ENCODE assay signal across 8 mouse cellular contexts in genomic region chr15:31568581-31568996, GRCm38 (mm10). TPM values are rescaled to one million over a fixed set of nuclear protein-coding genes. Genes with fewer than 3 reads are reported as not detected.
A peak's percentile ranks its signal among the peaks of the same experiment; 100 is the strongest.
DNase-seq lines count a peak whose midpoint lies in the region; ATAC-seq and TF ChIP-seq lines count a peak whose summit lies in the region.

No protein-coding gene starts in this region.

- H3K27me3 ChIP-seq in heart, embryonic 11.5 days (ENCODE audit: control insufficient read depth, insufficient read depth, low read length) = no peaks in the 10 kb centered on the region
- no peaks in the 10 kb centered on the region for H3K27me3 ChIP-seq in kidney, postnatal 0 days (ENCODE audit: insufficient read depth, low read length)

- H3K9ac ChIP-seq in heart, embryonic 11.5 days (ENCODE audit: low read depth, low read length) = no peak overlapping the region
- H3K9ac ChIP-seq in kidney, postnatal 0 days (ENCODE audit: low read depth, low read length) = no peak overlapping the region

- peak overlapping the region; percentile 16; the same call in 1 of the 2 replicates for H3K4me3 ChIP-seq in heart, embryonic 11.5 days (ENCODE audit: low read depth, low read length)
- no peak overlapping the region for H3K4me3 ChIP-seq in kidney, postnatal 0 days (replicated peaks; ENCODE audit: low read depth, low read length)

- no peaks in the 10 kb centered on the region for H3K9me3 ChIP-seq in heart, embryonic 11.5 days (replicated peaks; ENCODE audit: control insufficient read depth, low read length)
- H3K9me3 ChIP-seq in kidney, postnatal 0 days (replicated peaks; ENCODE audit: low read length) = no peaks in the 10 kb centered on the region

- ATAC-seq in heart, embryonic 11.5 days (replicated peaks; ENCODE audit: insufficient number of reproducible peaks, low FRiP score, low TSS enrichment) = peak; percentile 78
- ATAC-seq in kidney, postnatal 0 days (replicated peaks; ENCODE audit: low FRiP score, low read depth) = peak; percentile 88
- ATAC-seq in granulocyte monocyte progenitor cell, adult 5-6 weeks (replicated peaks; ENCODE audit: poor library complexity, severe bottlenecking) = no peak

- DNase-seq in ovary, adult 18-20 months (ENCODE audit: low spot score) = peak; percentile 41
- no peak for DNase-seq in ovary, postnatal 10 days (ENCODE audit: low spot score)
- DNase-seq in kidney, postnatal 0 days (ENCODE audit: low spot score) = peak; percentile 89
- DNase-seq in lung, postnatal 10 days = peak; percentile 90
- no peak for DNase-seq in frontal cortex, postnatal 14 days (ENCODE audit: low spot score in 2 of 2)
- no peak for DNase-seq in layer of hippocampus, postnatal 10 days (ENCODE audit: low spot score in 2 of 2)

- WGBS in heart, embryonic 11.5 days (ENCODE audit: insufficient replicate concordance) = 9% methylated on average over 12 of the region's 12 CpGs
- WGBS in kidney, postnatal 0 days = 11% methylated on average over 12 of the region's 12 CpGs

- TF ChIP-seq CTCF in kidney, postnatal 0 days (IDR thresholded peaks at IDR 0.05; ENCODE audit: low read depth) = no peak

- no peaks in the 10 kb centered on the region for H3K36me3 ChIP-seq in heart, embryonic 11.5 days (ENCODE audit: control insufficient read depth, insufficient read depth, low read length)
- no peaks in the 10 kb centered on the region for H3K36me3 ChIP-seq in kidney, postnatal 0 days (ENCODE audit: insufficient read depth, low read length)

- peaks cover 15% of the 10 kb centered on the region for H3K4me1 ChIP-seq in heart, embryonic 11.5 days (ENCODE audit: control insufficient read depth, insufficient read depth, low read length)
- H3K4me1 ChIP-seq in kidney, postnatal 0 days (replicated peaks; ENCODE audit: insufficient read depth, low read length) = peaks cover 13% of the 10 kb centered on the region

- H3K27ac ChIP-seq in heart, embryonic 11.5 days (ENCODE audit: low read depth, low read length) = peak overlapping the region; percentile 54; the same call in 1 of the 2 replicates
- H3K27ac ChIP-seq in kidney, postnatal 0 days = peak overlapping the region; percentile 65

- H3K4me2 ChIP-seq in heart, embryonic 11.5 days = peak overlapping the region; percentile 56
- H3K4me2 ChIP-seq in kidney, postnatal 0 days (ENCODE audit: low read length) = peak overlapping the region; percentile 40

RNA-seq across cellular contexts. Expression of gene Cmbl, which starts 3.4 kb away (rescaled TPM):
- 6.6 and 8.5 TPM in 2 replicates for polyA plus RNA-seq in heart, embryonic 11.5 days (2014; fragmentation: Nextera tagmentation; extraction: Ambion mirVana)
- 60.0 and 66.9 TPM in 2 replicates for polyA plus RNA-seq in kidney, postnatal 0 days (2015; fragmentation: Nextera tagmentation; extraction: Ambion mirVana)
- total RNA-seq in layer of hippocampus, postnatal 10 days (2021) = 10 to 100 TPM; 15.2 to 16.3 TPM
- total RNA-seq in granulocyte monocyte progenitor cell, adult 5-6 weeks (2014; fragmentation: Nextera tagmentation) = not detected in 2 replicates
- not detected in 2 replicates for total RNA-seq in granulocyte monocyte progenitor cell, adult 5-6 weeks (2017)

RNA-seq across cellular contexts. Expression of gene Cct5, which starts 33.0 kb away (rescaled TPM):
- polyA plus RNA-seq in heart, embryonic 11.5 days (2014; fragmentation: Nextera tagmentation; extraction: Ambion mirVana) = 455 and 458 TPM in 2 replicates
- 429 and 450 TPM in 2 replicates for polyA plus RNA-seq in kidney, postnatal 0 days (2015; fragmentation: Nextera tagmentation; extraction: Ambion mirVana)
- 100 to 1,000 TPM; 250 to 267 TPM for total RNA-seq in layer of hippocampus, postnatal 10 days (2021)
- total RNA-seq in granulocyte monocyte progenitor cell, adult 5-6 weeks (2014; fragmentation: Nextera tagmentation) = 412 and 454 TPM in 2 replicates
- total RNA-seq in granulocyte monocyte progenitor cell, adult 5-6 weeks (2017) = 535 and 555 TPM in 2 replicates

RNA-seq across cellular contexts. Expression of gene Fam173b, which starts 33.1 kb away (rescaled TPM):
- polyA plus RNA-seq in heart, embryonic 11.5 days (2014; fragmentation: Nextera tagmentation; extraction: Ambion mirVana) = 13.3 and 16.1 TPM in 2 replicates
- 14.6 and 15.5 TPM in 2 replicates for polyA plus RNA-seq in kidney, postnatal 0 days (2015; fragmentation: Nextera tagmentation; extraction: Ambion mirVana)
- 10 to 100 TPM; 10.0 to 11.9 TPM for total RNA-seq in layer of hippocampus, postnatal 10 days (2021)
- total RNA-seq in granulocyte monocyte progenitor cell, adult 5-6 weeks (2014; fragmentation: Nextera tagmentation) = 8.6 and 13.0 TPM in 2 replicates
- total RNA-seq in granulocyte monocyte progenitor cell, adult 5-6 weeks (2017) = 7.7 and 11.1 TPM in 2 replicates

RNA-seq across cellular contexts. Expression of gene March6, which starts 37.7 kb away (rescaled TPM):
- polyA plus RNA-seq in heart, embryonic 11.5 days (2014; fragmentation: Nextera tagmentation; extraction: Ambion mirVana) = 31.1 and 40.9 TPM in 2 replicates
- polyA plus RNA-seq in kidney, postnatal 0 days (2015; fragmentation: Nextera tagmentation; extraction: Ambion mirVana) = 24.9 and 27.6 TPM in 2 replicates
- total RNA-seq in layer of hippocampus, postnatal 10 days (2021) = 100 to 1,000 TPM; 199 to 221 TPM
- total RNA-seq in granulocyte monocyte progenitor cell, adult 5-6 weeks (2014; fragmentation: Nextera tagmentation) = 27.1 and 34.2 TPM in 2 replicates
- total RNA-seq in granulocyte monocyte progenitor cell, adult 5-6 weeks (2017) = 26.4 and 30.3 TPM in 2 replicates

Comparison
In these comparisons a context has a peak if more than half of its experiments do, and no peak if none do; other contexts are left out.
1. DNase-seq: peak in ovary, adult 18-20 months (single experiment), kidney, postnatal 0 days (single experiment) and lung, postnatal 10 days (single experiment); none in ovary, postnatal 10 days (single experiment), frontal cortex, postnatal 14 days (0 of 2) and layer of hippocampus, postnatal 10 days (0 of 2).
2. RNA of gene Cmbl, which starts 3.4 kb away (total RNA-seq): 15.2 to 16.3 TPM in layer of hippocampus, postnatal 10 days; not detected in granulocyte monocyte progenitor cell, adult 5-6 weeks; every median in the first group is over 10 times any median in the second.